Mouse (Mus musculus): ENCODE measurements around the gene Ccdc88b. TPM values are rescaled to one million over a fixed set of nuclear protein-coding genes. Genes with fewer than 3 reads are reported as not detected.

Ccdc88b gene
- total and polyA plus RNA-seq, 2 experiments from 2014 or later, result 0.86 to 1.9 TPM

DNA sequence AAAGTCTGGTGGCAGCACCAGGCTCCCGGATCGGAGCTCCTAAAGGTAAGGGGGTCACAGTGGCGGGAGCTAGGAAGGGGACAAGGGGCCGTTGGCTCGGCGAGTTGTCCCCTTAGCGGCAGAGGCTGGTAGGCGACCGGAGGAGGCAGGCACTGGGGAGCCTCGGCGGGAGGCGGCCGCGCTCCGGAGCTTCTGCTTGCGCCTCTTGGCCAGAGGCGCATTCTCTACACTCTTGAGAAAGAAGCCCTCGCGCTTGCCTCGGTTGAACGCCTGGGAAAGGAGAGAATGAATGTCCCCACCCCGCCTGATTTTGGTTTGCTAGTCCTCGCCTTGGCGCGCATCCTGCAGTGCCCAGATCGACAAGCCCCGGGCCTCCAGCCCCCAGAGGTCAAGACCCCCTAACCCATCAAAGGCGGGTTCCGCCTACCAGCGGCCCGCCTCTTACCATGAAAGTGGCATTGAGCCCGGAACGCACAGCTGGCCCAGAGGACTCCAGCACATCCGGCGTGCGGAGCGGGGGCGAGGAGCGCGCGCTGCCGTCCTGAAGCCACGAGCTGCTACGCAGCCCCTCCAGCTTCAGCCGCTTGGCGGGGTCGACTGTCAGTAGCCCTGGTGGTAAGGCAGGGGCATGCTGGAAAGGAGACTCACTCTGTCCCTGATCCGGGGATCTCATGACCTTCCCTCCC is 28.0 kb downstream of the Ccdc88b start:
- Histone ChIP-seq H3K9me3 (ENCODE audit: low read length) (no peaks in the 10 kb centered on the region), H3K9ac (replicated peaks; ENCODE audit: low read length, poor library complexity, severe bottlenecking) (peak overlapping the region; percentile 51; the same call in 1 of the 2 replicates), H3K4me1 (ENCODE audit: insufficient read depth, low read length) (no peaks in the 10 kb centered on the region), H3K36me3 (ENCODE audit: insufficient read depth, low read length) (peaks cover 14% of the 10 kb centered on the region; the same call in 1 of the 2 replicates), H3K4me3 (ENCODE audit: low read depth, low read length) (peak overlapping the region; percentile 39), H3K27ac (ENCODE audit: low read depth, low read length) (no peak overlapping the region), H3K27me3 (ENCODE audit: insufficient read depth, low read length) (peaks cover 23% of the 10 kb centered on the region), H3K4me2 (ENCODE audit: low read depth, low read length, poor library complexity, severe bottlenecking) (peak overlapping the region; percentile 60)
- DNase-seq (ENCODE audit: low spot score) (peak; percentile 48), ATAC-seq (ENCODE audit: low FRiP score) (no peak)
- WGBS, result 11% methylated on average over 43 of the region's 48 CpGs
- TF ChIP-seq CTCF (IDR thresholded peaks at IDR 0.05), result 0 out of 2 replicates have a peak, but pooled peaks have one; percentile 5

DNA sequence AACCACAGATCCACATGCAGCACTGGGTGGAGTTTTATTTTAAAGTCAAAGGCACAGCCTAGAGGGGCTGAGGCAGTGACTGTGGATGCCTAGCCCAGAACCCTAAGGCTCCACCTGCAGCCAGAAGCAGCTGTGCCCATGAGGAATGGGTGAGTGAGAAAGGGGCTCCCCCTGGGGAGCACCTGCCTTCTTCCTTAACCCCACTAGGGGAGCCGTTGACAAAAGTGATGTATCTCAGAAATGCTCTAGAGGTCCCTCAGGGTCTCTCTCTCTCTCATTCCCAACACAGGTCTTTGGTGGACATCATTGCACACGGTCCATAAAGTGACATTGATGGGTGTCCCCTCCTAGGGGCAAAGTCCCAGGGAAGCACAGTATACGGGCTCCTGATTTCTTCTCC is 28.9 kb downstream of the Ccdc88b start:
- H3K27ac ChIP-seq (ENCODE audit: low read depth, low read length), result no peak overlapping the region
- no peak overlapping the region for H3K9ac ChIP-seq (replicated peaks; ENCODE audit: low read length, poor library complexity, severe bottlenecking)
- DNase-seq (ENCODE audit: low spot score) (peak; percentile 30), ATAC-seq (ENCODE audit: low FRiP score) (no peak)
- H3K9me3 ChIP-seq (ENCODE audit: low read length), result no peaks in the 10 kb centered on the region
- peaks cover 9% of the 10 kb centered on the region; the same call in 1 of the 2 replicates for H3K36me3 ChIP-seq (ENCODE audit: insufficient read depth, low read length)
- 13% methylated on average over 3 of the region's 3 CpGs for WGBS
- H3K27me3 ChIP-seq (ENCODE audit: insufficient read depth, low read length), result peaks cover 23% of the 10 kb centered on the region
- H3K4me1 ChIP-seq (ENCODE audit: insufficient read depth, low read length), result no peaks in the 10 kb centered on the region
- H3K4me2 ChIP-seq (ENCODE audit: low read depth, low read length, poor library complexity, severe bottlenecking), result peak overlapping the region; percentile 60; the same call in 1 of the 2 replicates
- TF ChIP-seq CTCF (IDR thresholded peaks at IDR 0.05), result peak; percentile 66
- peak overlapping the region; percentile 39; the same call in 1 of the 2 replicates for H3K4me3 ChIP-seq (ENCODE audit: low read depth, low read length)

DNA sequence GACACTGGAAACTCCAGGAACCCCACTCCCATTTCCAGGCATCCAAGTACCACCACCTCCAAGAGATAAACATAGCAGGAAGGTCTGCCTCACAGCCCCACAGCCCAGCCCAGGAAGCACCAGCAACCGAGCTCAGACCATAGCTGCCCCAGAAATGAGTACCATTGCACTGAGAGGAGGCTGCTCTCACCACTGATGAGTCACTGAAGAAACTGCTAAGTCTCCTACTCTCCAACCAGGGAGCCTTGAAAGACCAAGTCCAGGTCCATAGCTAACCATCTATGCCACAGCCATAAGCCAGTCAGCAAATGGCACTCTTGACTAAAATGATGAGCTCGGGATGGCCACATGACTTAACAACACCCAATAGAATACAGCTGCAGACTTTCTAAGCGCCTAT is 31.4 kb downstream of the Ccdc88b start:
- H3K9me3 ChIP-seq (ENCODE audit: low read length), result no peaks in the 10 kb centered on the region
- no peaks in the 10 kb centered on the region for H3K4me1 ChIP-seq (ENCODE audit: insufficient read depth, low read length)
- H3K36me3 ChIP-seq (ENCODE audit: insufficient read depth, low read length), result no peaks in the 10 kb centered on the region; the same call in 1 of the 2 replicates
- H3K27me3 ChIP-seq (ENCODE audit: insufficient read depth, low read length), result peaks cover 22% of the 10 kb centered on the region
- no peak overlapping the region for H3K4me2 ChIP-seq (ENCODE audit: low read depth, low read length, poor library complexity, severe bottlenecking)
- no peak for TF ChIP-seq CTCF (IDR thresholded peaks at IDR 0.05)
- no peak for DNase-seq (ENCODE audit: low spot score)
- H3K9ac ChIP-seq (replicated peaks; ENCODE audit: low read length, poor library complexity, severe bottlenecking), result no peak overlapping the region
- no peak for ATAC-seq (ENCODE audit: low FRiP score)
- H3K4me3 ChIP-seq (ENCODE audit: low read depth, low read length), result no peak overlapping the region
- H3K27ac ChIP-seq (ENCODE audit: low read depth, low read length), result no peak overlapping the region
- WGBS, result 86% methylated on average over 3 of the region's 3 CpGs

DNA sequence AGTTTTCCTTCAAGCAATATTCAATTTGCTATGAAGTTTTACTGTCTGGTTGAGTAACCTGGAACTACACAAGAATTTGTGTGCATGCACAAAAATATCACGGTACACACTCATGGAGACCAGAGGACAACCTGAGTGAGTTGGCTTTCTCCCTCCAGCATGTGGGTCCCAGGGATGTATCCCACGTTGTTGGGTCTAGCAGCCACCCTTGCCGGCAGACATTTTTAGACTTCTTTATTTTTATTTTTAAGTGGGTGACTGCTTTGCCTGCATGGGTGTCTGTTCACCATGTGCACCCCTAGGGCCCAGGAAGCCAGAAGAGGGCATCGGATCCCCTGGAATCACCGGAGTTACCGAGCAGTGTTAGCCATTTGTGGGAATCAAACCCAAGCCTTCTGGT is 32.6 kb downstream of the Ccdc88b start:
- no peak overlapping the region for H3K9ac ChIP-seq (replicated peaks; ENCODE audit: low read length, poor library complexity, severe bottlenecking)
- H3K4me2 ChIP-seq (ENCODE audit: low read depth, low read length, poor library complexity, severe bottlenecking), result no peak overlapping the region
- ATAC-seq (ENCODE audit: low FRiP score) (no peak), DNase-seq (ENCODE audit: low spot score) (no peak)
- peaks cover 12% of the 10 kb centered on the region; the same call in 1 of the 2 replicates for H3K27me3 ChIP-seq (ENCODE audit: insufficient read depth, low read length)
- no peak overlapping the region for H3K27ac ChIP-seq (ENCODE audit: low read depth, low read length)
- no peaks in the 10 kb centered on the region; the same call in 1 of the 2 replicates for H3K36me3 ChIP-seq (ENCODE audit: insufficient read depth, low read length)
- TF ChIP-seq CTCF (IDR thresholded peaks at IDR 0.05), result no peak
- H3K4me3 ChIP-seq (ENCODE audit: low read depth, low read length), result no peak overlapping the region
- no peaks in the 10 kb centered on the region for H3K9me3 ChIP-seq (ENCODE audit: low read length)
- no peaks in the 10 kb centered on the region for H3K4me1 ChIP-seq (ENCODE audit: insufficient read depth, low read length)
- 79% methylated on average over 6 of the region's 6 CpGs for WGBS

DNA sequence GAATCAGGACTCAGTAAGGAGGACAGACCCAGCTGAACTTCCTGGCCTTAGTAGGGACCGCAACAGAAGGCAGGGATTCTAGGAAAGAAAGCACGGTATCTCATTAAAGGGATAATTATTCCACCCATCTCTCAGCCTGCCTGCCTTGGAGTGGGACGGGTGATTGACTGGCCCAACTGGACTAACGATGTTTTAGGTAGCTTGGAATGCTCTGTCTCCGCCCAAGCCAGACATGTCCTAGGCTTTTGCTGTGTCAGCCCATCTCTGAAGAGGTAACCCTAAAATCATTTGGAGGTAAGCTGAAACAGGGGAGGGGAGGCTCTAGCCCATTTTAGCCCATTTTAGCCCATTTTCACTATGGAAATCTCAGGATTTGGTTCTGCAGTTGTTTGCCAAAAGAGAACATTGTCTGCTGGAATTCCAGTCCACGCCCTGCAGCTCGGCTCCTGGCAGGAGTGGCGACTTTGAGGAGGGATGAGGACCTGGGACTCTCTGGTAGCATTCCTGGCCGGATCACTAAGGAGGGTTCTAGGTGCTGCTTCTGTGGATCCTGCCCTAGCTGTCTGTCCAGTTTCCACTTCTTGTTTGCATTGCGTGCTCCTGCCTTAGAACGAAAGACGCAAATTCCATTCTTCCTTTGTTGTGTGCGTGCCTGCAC is 37.3 kb downstream of the Ccdc88b start:
- Histone ChIP-seq H3K27ac (ENCODE audit: low read depth, low read length) (no peak overlapping the region), H3K36me3 (ENCODE audit: insufficient read depth, low read length) (no peaks in the 10 kb centered on the region), H3K4me2 (ENCODE audit: low read depth, low read length, poor library complexity, severe bottlenecking) (no peak overlapping the region), H3K4me3 (ENCODE audit: low read depth, low read length) (no peak overlapping the region), H3K9me3 (ENCODE audit: low read length) (no peaks in the 10 kb centered on the region), H3K27me3 (ENCODE audit: insufficient read depth, low read length) (no peaks in the 10 kb centered on the region), H3K4me1 (ENCODE audit: insufficient read depth, low read length) (no peaks in the 10 kb centered on the region), H3K9ac (replicated peaks; ENCODE audit: low read length, poor library complexity, severe bottlenecking) (no peak overlapping the region)
- no peak for DNase-seq (ENCODE audit: low spot score)
- ATAC-seq (ENCODE audit: low FRiP score), result no peak
- no peak for TF ChIP-seq CTCF (IDR thresholded peaks at IDR 0.05)
- 88% methylated on average over 13 of the region's 13 CpGs for WGBS

Measured in midbrain, postnatal 0 days (tissue).